Mouse (Mus musculus) layer of hippocampus, postnatal 36 days (tissue): Measurements from ENCODE around the gene Gm6502. TPM values are rescaled to one million over a fixed set of nuclear protein-coding genes. Genes with fewer than 3 reads are reported as not detected.
"Not testable (repeated sequence)": the region's sequence is repeated elsewhere in the genome, so short reads cannot be mapped to it uniquely, and the experiment has no call there.

Experiments used
- DNase-seq, 2 experiments: peaks; one replicate each; pipeline ENCODE4 v3.0.0; 2022
- total RNA-seq, 2 experiments: library from RNA; stranded (reverse); gene quantifications; 2 replicates each; pipeline ENCODE4 v1.2.3; 2021

Gene Gm6502
- total RNA-seq, result not detected

GRCm38 (mm10) chr5:94314135-94314534 is at the start of gene Gm6502:
Gene Gm6502, plus strand, starts transcription at chr5:94314435.
- not testable (repeated sequence) for DNase-seq

GRCm38 (mm10) chr5:94306696-94307095 is 7.5 kb upstream of the Gm6502 start, which contains the start of gene A430089I19Rik:
Gene A430089I19Rik, minus strand, starts transcription at chr5:94306796.
- not testable (repeated sequence) for DNase-seq

GRCm38 (mm10) chr5:94339449-94339848 is 25.2 kb downstream of the Gm6502 start, which contains the start of gene AA792892:
Gene AA792892, plus strand, starts transcription at chr5:94339749.
- DNase-seq, result not testable (repeated sequence)

Other genes starting within 250 kb of the Gm6502 start
- gene BC061212, start 243.9 kb upstream of the Gm6502 start, total RNA-seq, result not detected
- gene Gm6351, start 238.1 kb upstream of the Gm6502 start, total RNA-seq, result not detected
- gene Gm3106, start 96.4 kb upstream of the Gm6502 start, total RNA-seq, result not detected
- gene A430089I19Rik, start 7.6 kb upstream of the Gm6502 start, total RNA-seq, result not detected
- not detected for gene AA792892, start 25.3 kb downstream of the Gm6502 start, total RNA-seq
- gene Gm7682, start 131.3 kb downstream of the Gm6502 start, total RNA-seq, result not detected
- gene Gm3139, start 211.9 kb downstream of the Gm6502 start, total RNA-seq, result not detected